Mouse (Mus musculus): ENCODE data around the gene Fancl. TPM values are rescaled to one million over a fixed set of nuclear protein-coding genes. Genes with fewer than 3 reads are reported as not detected.
A peak's percentile ranks its signal among the peaks of the same experiment; 100 is the strongest.

Fancl gene
- total RNA-seq, 2 experiments from 2014 or later = 3.5 to 4.6 TPM

GRCm38 (mm10) chr11:26477037-26477739, 91.3 kb downstream of the Fancl start:
- intact Hi-C loops (cut with DNase I; ENCODE audit: low total_unique reads) = no loop called here
- no peak for DNase-seq

GRCm38 (mm10) chr11:26481691-26482242, 95.8 kb downstream of the Fancl start:
- intact Hi-C loops (cut with DNase I; ENCODE audit: low total_unique reads) = no loop called here
- DNase-seq = no peak

- DNase-seq = peak; percentile 30
- intact Hi-C loops (cut with DNase I; ENCODE audit: low total_unique reads) = no loop called here
These were observed 104.0 kb downstream of the Fancl start for GRCm38 (mm10) chr11:26489761-26490466.

- no peak for DNase-seq
- intact Hi-C loops (cut with DNase I; ENCODE audit: low total_unique reads) = no loop called here
These were observed 110.0 kb downstream of the Fancl start for GRCm38 (mm10) chr11:26495951-26496350.

GRCm38 (mm10) chr11:26513683-26514082, 127.7 kb downstream of the Fancl start:
- no peak for DNase-seq
- intact Hi-C loops (cut with DNase I; ENCODE audit: low total_unique reads) = no loop called here

GRCm38 (mm10) chr11:26516086-26516485, 130.2 kb downstream of the Fancl start:
- intact Hi-C loops (cut with DNase I; ENCODE audit: low total_unique reads) = no loop called here

GRCm38 (mm10) chr11:26518991-26519390, 133.1 kb downstream of the Fancl start:
- DNase-seq = no peak
- intact Hi-C loops (cut with DNase I; ENCODE audit: low total_unique reads) = no loop called here

More at GRCm38 (mm10) chr11:26516086-26516485, 130.2 kb downstream of the Fancl start:
- no peak for DNase-seq

Other genes with a start within 250 kb of the Fancl start
- gene 5730522E02Rik, start 175.4 kb upstream of the Fancl start, total RNA-seq (2021) = not detected
- gene Gm6899, start 207.1 kb downstream of the Fancl start, total RNA-seq (2021) = not detected
- gene Vrk2, start 207.9 kb downstream of the Fancl start, total RNA-seq (2021) = 1 to 10 TPM; 5.5 to 6.8 TPM